Mouse (Mus musculus) cerebellum, postnatal 10 days (tissue): Measurements from ENCODE around the gene Mis18a.

Experiments
- DNase-seq, 2 experiments: peaks; one replicate each; pipeline ENCODE4 v3.0.0; 2021; ENCODE audit warnings: mixed read lengths in 2 of 2

The Mis18a gene

GRCm38 (mm10) chr16:90727233-90728115 is at the start of gene Mis18a:
Mis18a (minus strand) TSS chr16:90727404.
- DNase-seq: peak; percentile 97 to 98

- peak; percentile 69 to 71 for DNase-seq
Observed at GRCm38 (mm10) chr16:90775946-90776520, 48.8 kb upstream of the Mis18a start.

GRCm38 (mm10) chr16:90774646-90775045 is 47.4 kb upstream of the Mis18a start:
- no peak for DNase-seq

- peak; percentile 68 for DNase-seq
Observed at GRCm38 (mm10) chr16:90774216-90774615, 47.0 kb upstream of the Mis18a start.

- DNase-seq: no peak
Observed at GRCm38 (mm10) chr16:90766919-90767454, 39.8 kb upstream of the Mis18a start.

GRCm38 (mm10) chr16:90765195-90765877 is 38.1 kb upstream of the Mis18a start:
- DNase-seq: peak in 1 of 2 experiments; percentile 45

GRCm38 (mm10) chr16:90760515-90760914 is 33.3 kb upstream of the Mis18a start:
- no peak for DNase-seq

- DNase-seq: no peak
Observed at GRCm38 (mm10) chr16:90759335-90759734, 32.1 kb upstream of the Mis18a start.

- no peak for DNase-seq
Observed at GRCm38 (mm10) chr16:90753386-90753941, 26.3 kb upstream of the Mis18a start.

- no peak for DNase-seq
Observed at GRCm38 (mm10) chr16:90748169-90748568, 21.0 kb upstream of the Mis18a start.

GRCm38 (mm10) chr16:90747143-90747542 is 19.9 kb upstream of the Mis18a start:
- no peak for DNase-seq

- DNase-seq: no peak
Observed at GRCm38 (mm10) chr16:90738092-90738956, 11.1 kb upstream of the Mis18a start, which contains the start of gene Mrap. Mrap (plus strand) TSS chr16:90738207.

GRCm38 (mm10) chr16:90736672-90737270 is 9.6 kb upstream of the Mis18a start:
- DNase-seq: no peak

- no peak for DNase-seq
Observed at GRCm38 (mm10) chr16:90735611-90736010, 8.4 kb upstream of the Mis18a start.

- DNase-seq: no peak
Observed at GRCm38 (mm10) chr16:90726600-90727227, 490 bp downstream of the Mis18a start.

- no peak for DNase-seq
Observed at GRCm38 (mm10) chr16:90724051-90724450, 3.2 kb downstream of the Mis18a start.

- DNase-seq: no peak
Observed at GRCm38 (mm10) chr16:90710313-90710712, 16.9 kb downstream of the Mis18a start.

- DNase-seq: peak; percentile 94 to 96
Observed at GRCm38 (mm10) chr16:90709711-90710289, 17.4 kb downstream of the Mis18a start.

GRCm38 (mm10) chr16:90706279-90706678 is 20.9 kb downstream of the Mis18a start:
- no peak for DNase-seq

GRCm38 (mm10) chr16:90704161-90704825 is 22.9 kb downstream of the Mis18a start:
- DNase-seq: no peak
